Mouse (Mus musculus) left cerebral cortex, postnatal 36 days (tissue): ENCODE measurements around the gene Hoxb8. TPM values are rescaled to one million over a fixed set of nuclear protein-coding genes. Genes with fewer than 3 reads are reported as not detected.

Experiments
- DNase-seq, 2 experiments: peaks; one replicate each; pipeline ENCODE4 v3.0.0; 2021 to 2022; ENCODE audit warnings: low spot score in 2 of 2, mixed read lengths in 1 of 2
- intact Hi-C: fragments of 180-260 bp; cut with DNase I; formaldehyde crosslinking; loops from one replicate; pipeline ENCODE4 v1.15.1; 2025
- total RNA-seq, 2 experiments: library from RNA; stranded (reverse); gene quantifications; 2 replicates each; pipeline ENCODE4 v1.2.3; 2021

Hoxb8 gene
- total RNA-seq, 2 experiments from 2014 or later: not detected

- no peak for DNase-seq
- intact Hi-C loops: loop anchor here (10.0 kb wide), 1 partner anchor 306 kb away; the partner anchor contains the start of gene Igf2bp1
Observed at GRCm38 (mm10) chr11:96310183-96310938, 28.7 kb downstream of the Hoxb8 start.

GRCm38 (mm10) chr11:96311097-96311496, 29.4 kb downstream of the Hoxb8 start:
- intact Hi-C loops: loop anchor here (10.0 kb wide), 1 partner anchor 306 kb away; the partner anchor contains the start of gene Igf2bp1
- DNase-seq: no peak

- no peak for DNase-seq
- intact Hi-C loops: loop anchor here (10.0 kb wide), 1 partner anchor 307 kb away; the partner anchor contains the start of gene Igf2bp1
Observed at GRCm38 (mm10) chr11:96311520-96312417, 30.1 kb downstream of the Hoxb8 start.

GRCm38 (mm10) chr11:96313134-96313533, 31.4 kb downstream of the Hoxb8 start:
- DNase-seq: no peak
- intact Hi-C loops: loop anchor here (10.0 kb wide), 1 partner anchor 308 kb away; the partner anchor contains the start of gene Igf2bp1

GRCm38 (mm10) chr11:96313806-96314428, 32.2 kb downstream of the Hoxb8 start:
- intact Hi-C loops: loop anchor here (10.0 kb wide), 1 partner anchor 309 kb away; the partner anchor contains the start of gene Igf2bp1
- no peak for DNase-seq

GRCm38 (mm10) chr11:96314671-96315343, 33.1 kb downstream of the Hoxb8 start:
- intact Hi-C loops: loop anchor here (10.0 kb wide), 1 partner anchor 310 kb away; the partner anchor contains the start of gene Igf2bp1
- no peak for DNase-seq

- no peak for DNase-seq
- intact Hi-C loops: loop anchor here (10.0 kb wide), 1 partner anchor 311 kb away; the partner anchor contains the start of gene Igf2bp1
Observed at GRCm38 (mm10) chr11:96315344-96315681, 33.6 kb downstream of the Hoxb8 start.

- no peak for DNase-seq
- intact Hi-C loops: loop anchor here (10.0 kb wide), 1 partner anchor 312 kb away; the partner anchor contains the start of gene Igf2bp1
Observed at GRCm38 (mm10) chr11:96316696-96317607, 35.2 kb downstream of the Hoxb8 start.

- intact Hi-C loops: loop anchor here (10.0 kb wide), 1 partner anchor 313 kb away; the partner anchor contains the start of gene Igf2bp1
- DNase-seq: no peak
Observed at GRCm38 (mm10) chr11:96317608-96318367, 36.1 kb downstream of the Hoxb8 start, which contains the start of gene Hoxb4. Hoxb4 (plus strand) TSS chr11:96318267.

- intact Hi-C loops: loop anchor here (10.0 kb wide), 1 partner anchor 314 kb away; the partner anchor contains the start of gene Igf2bp1
- no peak for DNase-seq
Observed at GRCm38 (mm10) chr11:96318368-96319070, 36.8 kb downstream of the Hoxb8 start.

- intact Hi-C loops: loop anchor here (10.0 kb wide), 1 partner anchor 314 kb away; the partner anchor contains the start of gene Igf2bp1
- DNase-seq: no peak
Observed at GRCm38 (mm10) chr11:96319071-96319902, 37.6 kb downstream of the Hoxb8 start.

- intact Hi-C loops: loop anchor here (10.0 kb wide), 1 partner anchor 315 kb away; the partner anchor contains the start of gene Igf2bp1
- no peak for DNase-seq
Observed at GRCm38 (mm10) chr11:96319910-96320309, 38.2 kb downstream of the Hoxb8 start.

GRCm38 (mm10) chr11:96320688-96321087, 39.0 kb downstream of the Hoxb8 start:
- intact Hi-C loops: no loop called here
- DNase-seq: no peak

GRCm38 (mm10) chr11:96321846-96322245, 40.1 kb downstream of the Hoxb8 start:
- DNase-seq: no peak
- intact Hi-C loops: no loop called here

GRCm38 (mm10) chr11:96322738-96323137, 41.0 kb downstream of the Hoxb8 start:
- intact Hi-C loops: no loop called here

GRCm38 (mm10) chr11:96323154-96323553, 41.4 kb downstream of the Hoxb8 start, which contains the start of gene Hoxb3:
Hoxb3 (plus strand) TSS chr11:96323326.
- no peak for DNase-seq
- intact Hi-C loops: no loop called here

More at GRCm38 (mm10) chr11:96322738-96323137, 41.0 kb downstream of the Hoxb8 start:
- no peak for DNase-seq
